Mouse (Mus musculus): ENCODE data around the gene Rap1b. TPM values are rescaled to one million over a fixed set of nuclear protein-coding genes. Genes with fewer than 3 reads are reported as not detected.
A peak's percentile ranks its signal among the peaks of the same experiment; 100 is the strongest.

Rap1b gene
- total RNA-seq, 2 experiments from 2014 or later: 29.5 to 36.0 TPM

GRCm38 (mm10) chr10:117860958-117861357, 15.1 kb upstream of the Rap1b start:
- intact Hi-C loops (cut with DNase I; ENCODE audit: low total_unique reads): no loop called here
- DNase-seq: no peak

- intact Hi-C loops (cut with DNase I; ENCODE audit: low total_unique reads): no loop called here
- no peak for DNase-seq
Measured at GRCm38 (mm10) chr10:117860361-117860760, 14.5 kb upstream of the Rap1b start.

- DNase-seq: no peak
- intact Hi-C loops (cut with DNase I; ENCODE audit: low total_unique reads): no loop called here
Measured at GRCm38 (mm10) chr10:117859800-117860199, 14.0 kb upstream of the Rap1b start.

- intact Hi-C loops (cut with DNase I; ENCODE audit: low total_unique reads): no loop called here
Measured at GRCm38 (mm10) chr10:117858241-117858640, 12.4 kb upstream of the Rap1b start.

GRCm38 (mm10) chr10:117856001-117856720, 10.3 kb upstream of the Rap1b start:
- no peak for DNase-seq
- intact Hi-C loops (cut with DNase I; ENCODE audit: low total_unique reads): no loop called here

More at GRCm38 (mm10) chr10:117858241-117858640, 12.4 kb upstream of the Rap1b start:
- DNase-seq: no peak

GRCm38 (mm10) chr10:117852648-117853192, 6.9 kb upstream of the Rap1b start:
- DNase-seq: no peak
- intact Hi-C loops (cut with DNase I; ENCODE audit: low total_unique reads): no loop called here

- intact Hi-C loops (cut with DNase I; ENCODE audit: low total_unique reads): no loop called here
- no peak for DNase-seq
Measured at GRCm38 (mm10) chr10:117848981-117849380, 3.1 kb upstream of the Rap1b start.

- intact Hi-C loops (cut with DNase I; ENCODE audit: low total_unique reads): no loop called here
- no peak for DNase-seq
Measured at GRCm38 (mm10) chr10:117846796-117847195, 961 bp upstream of the Rap1b start.

- DNase-seq: no peak
- intact Hi-C loops (cut with DNase I; ENCODE audit: low total_unique reads): no loop called here
Measured at GRCm38 (mm10) chr10:117846260-117846632, 411 bp upstream of the Rap1b start.

GRCm38 (mm10) chr10:117844782-117845596, 846 bp downstream of the Rap1b start:
- DNase-seq: peak; percentile 76
- intact Hi-C loops (cut with DNase I; ENCODE audit: low total_unique reads): no loop called here

GRCm38 (mm10) chr10:117844279-117844678, 1.6 kb downstream of the Rap1b start:
- no peak for DNase-seq
- intact Hi-C loops (cut with DNase I; ENCODE audit: low total_unique reads): no loop called here

GRCm38 (mm10) chr10:117843690-117844089, 2.1 kb downstream of the Rap1b start:
- DNase-seq: no peak
- intact Hi-C loops (cut with DNase I; ENCODE audit: low total_unique reads): no loop called here

- intact Hi-C loops (cut with DNase I; ENCODE audit: low total_unique reads): no loop called here
- DNase-seq: no peak
Measured at GRCm38 (mm10) chr10:117841765-117842164, 4.1 kb downstream of the Rap1b start.

GRCm38 (mm10) chr10:117840431-117840995, 5.3 kb downstream of the Rap1b start:
- intact Hi-C loops (cut with DNase I; ENCODE audit: low total_unique reads): no loop called here
- DNase-seq: no peak

GRCm38 (mm10) chr10:117839737-117840136, 6.1 kb downstream of the Rap1b start:
- intact Hi-C loops (cut with DNase I; ENCODE audit: low total_unique reads): no loop called here
- no peak for DNase-seq

- intact Hi-C loops (cut with DNase I; ENCODE audit: low total_unique reads): no loop called here
- DNase-seq: no peak
Measured at GRCm38 (mm10) chr10:117838924-117839323, 6.9 kb downstream of the Rap1b start.

GRCm38 (mm10) chr10:117836354-117836753, 9.5 kb downstream of the Rap1b start:
- DNase-seq: no peak
- intact Hi-C loops (cut with DNase I; ENCODE audit: low total_unique reads): no loop called here

GRCm38 (mm10) chr10:117835453-117835852, 10.4 kb downstream of the Rap1b start:
- intact Hi-C loops (cut with DNase I; ENCODE audit: low total_unique reads): no loop called here
- DNase-seq: no peak

- no peak for DNase-seq
- intact Hi-C loops (cut with DNase I; ENCODE audit: low total_unique reads): no loop called here
Measured at GRCm38 (mm10) chr10:117830797-117831196, 15.0 kb downstream of the Rap1b start.

GRCm38 (mm10) chr10:117829472-117830155, 16.2 kb downstream of the Rap1b start:
- no peak for DNase-seq
- intact Hi-C loops (cut with DNase I; ENCODE audit: low total_unique reads): no loop called here
